Mouse (Mus musculus) lung, postnatal 0 days (tissue): ENCODE data around the gene Neurog1.

ENCODE experiments used
- CTCF ChIP-seq: IDR thresholded peaks from 2 replicates; pipeline ENCODE4 v1.5.1; 2016; ENCODE audit warnings: antibody characterized with exemption, mild to moderate bottlenecking
- EP300 ChIP-seq: IDR thresholded peaks from 2 replicates; pipeline ENCODE4 v1.6.1; 2016; ENCODE audit warnings: antibody characterized with exemption, mild to moderate bottlenecking, control low read depth

DNA sequence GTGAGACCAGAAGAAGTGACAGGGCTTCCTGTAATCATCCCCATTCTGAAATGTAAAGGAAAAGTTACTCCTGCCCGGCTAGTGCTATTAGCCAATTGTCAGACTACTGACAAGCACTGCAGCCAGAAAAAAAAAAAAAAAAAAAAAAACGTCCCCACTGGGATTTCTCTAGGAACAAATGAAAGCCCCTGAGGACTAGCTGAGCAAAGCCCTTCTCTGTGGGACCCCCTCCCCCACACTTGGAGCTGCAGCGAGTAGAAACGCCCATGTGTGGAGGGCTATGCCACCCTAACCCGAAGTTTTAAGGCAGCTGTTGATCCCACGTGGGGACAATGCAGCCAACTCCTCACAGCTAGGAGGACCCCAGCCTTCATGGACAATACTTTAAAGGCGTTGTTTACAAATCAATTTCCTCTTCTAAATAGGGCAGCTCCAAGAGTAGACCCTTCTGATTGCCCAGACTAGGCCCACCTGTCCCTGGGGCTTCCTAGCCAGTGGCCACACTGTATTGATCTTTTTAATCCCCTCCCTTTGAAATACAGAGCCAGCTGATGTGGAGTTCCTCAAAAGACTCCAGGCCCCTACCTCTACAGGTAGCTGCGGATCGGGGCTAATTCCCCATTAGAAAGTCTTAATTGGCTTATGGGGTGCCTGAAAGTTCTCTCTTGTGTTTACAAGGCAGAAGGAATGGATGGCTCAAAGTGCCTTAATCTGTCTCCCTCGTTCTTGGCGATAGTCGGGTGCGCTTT, 2.2 kb downstream of the Neurog1 start:
- no peak for TF ChIP-seq CTCF
- TF ChIP-seq EP300: no peak
